Mouse (Mus musculus) ES-CJ7 (cell line): ENCODE results near the gene Akap7.

Experiments used
- DNase-seq: peaks from one replicate; pipeline ENCODE4 v3.0.0; 2011; ENCODE audit warnings: low read depth, low spot score

The Akap7 gene

GRCm38 (mm10) chr10:25297666-25298263 is 9.9 kb downstream of the Akap7 start:
- DNase-seq = no peak

- DNase-seq = peak; percentile 44
Measured at GRCm38 (mm10) chr10:25296657-25297369, 10.9 kb downstream of the Akap7 start.

DNA sequence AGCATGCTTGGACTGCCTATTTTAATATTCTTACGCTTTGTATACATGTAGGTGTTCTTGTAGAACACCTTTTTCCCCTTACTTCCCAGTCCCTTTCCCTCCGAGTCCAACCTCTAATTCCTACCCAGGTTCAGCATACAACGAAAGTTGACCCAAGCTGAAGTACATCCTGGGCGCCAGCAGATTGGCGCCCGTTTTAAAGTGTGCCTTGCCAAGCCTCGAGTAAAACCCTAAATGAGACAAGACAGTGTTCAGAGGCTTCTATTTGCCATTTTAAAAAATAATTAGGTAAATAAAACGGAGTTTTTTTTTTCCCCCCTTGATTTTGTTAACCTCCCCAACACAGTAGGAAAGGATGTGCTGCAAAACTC is 11.4 kb downstream of the Akap7 start:
- no peak for DNase-seq

DNA sequence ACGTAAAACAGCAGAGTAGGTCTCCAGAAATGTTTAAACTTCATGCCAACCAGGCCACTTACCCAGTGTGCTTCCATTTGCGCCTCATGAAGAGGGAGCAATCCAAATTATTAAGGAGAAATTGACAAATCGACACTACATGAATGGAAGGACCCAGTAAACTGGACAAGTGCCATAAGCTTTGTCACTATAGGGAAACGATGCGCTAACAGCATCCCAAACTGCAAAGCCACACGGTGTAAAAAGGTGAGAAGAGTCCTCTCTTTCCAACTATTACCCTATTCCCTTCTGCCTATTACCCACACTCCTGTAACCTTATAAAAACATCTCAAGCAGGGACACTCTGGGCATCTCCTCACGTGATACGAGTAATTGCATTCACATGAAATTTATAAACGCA is 11.8 kb downstream of the Akap7 start:
- no peak for DNase-seq

- no peak for DNase-seq
Measured at GRCm38 (mm10) chr10:25294999-25295398, 12.7 kb downstream of the Akap7 start.

GRCm38 (mm10) chr10:25293796-25294195 is 13.9 kb downstream of the Akap7 start:
- DNase-seq = no peak

DNA sequence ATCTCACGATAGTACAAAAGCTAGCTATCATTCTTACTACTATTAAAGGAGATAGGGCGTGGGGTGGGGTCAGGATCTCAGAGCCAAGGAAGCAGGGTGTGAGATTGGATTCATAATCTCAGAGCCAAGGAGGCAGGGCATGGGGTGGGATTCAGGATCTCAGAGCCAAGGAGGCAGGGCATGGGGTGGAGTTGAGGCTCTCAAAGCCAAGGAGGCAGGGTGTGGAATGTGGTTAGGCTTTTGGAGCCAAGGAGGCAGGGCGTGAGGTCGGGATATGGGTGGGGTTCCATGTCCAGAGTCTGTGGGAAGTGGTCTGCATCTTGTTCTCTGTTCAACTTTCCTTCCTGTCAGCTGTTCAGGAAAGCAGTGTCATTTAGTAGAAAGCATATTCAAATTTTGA is 16.6 kb downstream of the Akap7 start:
- peak; percentile 49 for DNase-seq

DNA sequence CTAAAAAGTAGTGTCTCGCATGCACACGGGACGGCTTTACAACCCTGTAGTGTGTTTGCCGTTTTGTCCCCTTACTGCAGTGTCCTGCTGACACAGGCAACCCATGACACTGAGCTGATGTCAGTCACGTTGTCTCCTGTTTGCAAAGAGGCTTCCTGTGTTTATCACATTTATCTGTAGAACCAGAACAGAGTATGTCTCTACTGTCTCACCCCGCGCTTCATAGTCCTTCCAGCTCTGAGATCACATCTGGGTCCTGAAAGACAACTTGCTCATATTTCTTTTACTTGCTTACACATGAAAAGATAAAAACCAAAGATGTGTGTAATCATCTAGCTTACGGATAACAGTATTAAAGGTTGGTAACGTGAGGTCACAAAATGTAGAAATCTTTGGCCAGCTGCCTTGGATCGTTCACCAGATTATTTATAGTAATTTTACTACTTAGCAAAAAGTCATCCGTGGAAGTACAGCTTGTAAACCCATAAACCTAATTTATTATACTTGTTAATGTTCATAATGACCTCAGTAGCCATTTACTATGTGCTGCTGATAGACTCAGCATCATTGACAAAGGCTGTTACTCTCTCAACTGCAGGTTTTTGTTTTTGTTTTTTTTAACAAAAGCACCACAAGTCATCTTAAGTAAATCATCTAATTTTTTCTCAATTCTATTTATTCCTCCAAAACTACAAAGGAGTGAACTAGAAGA is 22.4 kb downstream of the Akap7 start:
- DNase-seq = no peak

DNA sequence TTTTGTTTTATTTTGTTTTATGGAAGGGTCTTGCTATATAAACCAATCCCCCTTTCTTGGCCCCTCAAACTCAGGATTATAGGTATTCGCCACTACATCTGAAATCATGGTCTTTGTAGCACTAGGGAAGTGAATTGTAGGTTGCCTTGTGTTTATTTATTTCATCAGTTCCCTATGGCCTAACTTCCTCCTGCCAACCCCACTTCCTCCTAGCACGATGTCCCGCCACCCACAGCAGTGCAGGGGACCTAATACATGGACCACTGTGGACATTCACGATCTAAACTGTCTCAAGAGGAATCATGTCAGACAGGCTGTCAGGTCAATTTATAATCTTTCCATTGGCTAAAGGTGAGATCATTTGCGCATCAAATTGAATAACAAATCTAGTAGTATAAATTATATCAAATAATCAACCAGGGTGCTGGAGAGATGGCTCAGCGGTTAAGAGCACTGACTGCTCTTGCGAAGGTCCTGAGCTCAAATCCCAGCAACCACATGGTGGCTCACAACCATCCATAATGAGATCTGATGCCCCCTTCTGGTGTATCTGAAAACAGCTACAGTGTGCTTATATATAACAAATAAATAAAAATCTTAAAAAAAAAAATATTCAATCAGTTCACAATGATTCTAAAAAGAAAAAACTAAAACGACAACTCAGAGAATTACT is 23.1 kb downstream of the Akap7 start:
- no peak for DNase-seq

DNA sequence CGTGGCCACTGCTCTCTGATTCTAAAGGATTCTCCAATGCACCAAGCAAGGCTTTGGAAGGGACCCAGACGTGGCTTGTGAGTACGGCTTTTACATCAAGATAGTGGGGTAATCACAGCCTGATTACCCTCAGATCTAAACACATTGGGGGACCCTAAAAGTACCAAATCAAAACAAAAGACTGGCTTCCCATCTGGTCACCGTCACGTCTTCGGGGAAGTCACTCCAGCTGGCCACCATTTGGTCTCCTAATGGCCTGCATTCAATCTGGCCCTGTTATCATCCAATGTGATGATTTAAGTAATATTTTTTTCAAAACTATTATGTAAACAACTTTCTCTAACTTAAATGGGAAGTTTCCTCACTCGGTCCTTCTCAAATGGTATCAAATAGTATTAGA is 24.3 kb downstream of the Akap7 start:
- no peak for DNase-seq

DNA sequence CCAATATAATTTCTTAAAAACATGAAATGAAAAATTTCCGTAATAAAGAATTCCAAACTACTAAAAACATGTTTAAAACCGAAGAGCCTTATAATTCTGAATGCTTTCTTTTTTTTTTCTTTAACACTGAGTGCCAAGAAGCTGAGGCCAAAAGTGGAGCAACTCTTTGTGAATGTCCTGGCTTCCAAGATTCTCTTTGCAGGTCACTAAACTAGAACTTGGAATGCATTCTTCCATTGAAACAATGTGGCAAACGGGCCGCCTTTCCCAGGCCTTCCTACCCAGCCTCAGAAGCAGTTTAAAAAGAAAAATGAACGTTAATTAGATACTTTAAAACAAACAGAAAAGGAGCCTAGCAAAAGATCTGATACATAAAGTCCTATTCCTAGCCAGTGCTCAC is 27.5 kb downstream of the Akap7 start:
- no peak for DNase-seq

GRCm38 (mm10) chr10:25279406-25279805 is 28.3 kb downstream of the Akap7 start:
- peak; percentile 85 for DNase-seq

DNA sequence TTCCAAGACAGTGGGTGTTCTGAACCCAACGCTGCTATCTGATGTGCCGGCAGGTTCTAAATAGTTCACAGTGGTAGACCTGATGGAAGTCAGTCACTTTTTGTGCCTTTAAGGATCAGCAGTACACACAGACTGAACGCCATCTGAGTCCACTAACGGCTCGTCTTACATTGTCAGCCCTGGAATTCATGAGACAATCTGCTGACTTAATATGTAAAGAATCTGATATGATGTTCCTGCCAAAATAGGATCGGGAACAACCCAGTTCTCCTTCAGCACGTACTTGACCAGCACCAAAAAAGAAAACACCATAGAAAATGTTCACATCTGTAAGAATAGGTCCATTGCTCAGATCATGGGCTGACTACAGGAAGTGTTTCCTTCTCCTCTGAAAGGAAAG is 32.2 kb downstream of the Akap7 start:
- DNase-seq = no peak

- no peak for DNase-seq
Measured at GRCm38 (mm10) chr10:25274621-25275330, 32.9 kb downstream of the Akap7 start.

- no peak for DNase-seq
Measured at GRCm38 (mm10) chr10:25273731-25274130, 33.9 kb downstream of the Akap7 start.

DNA sequence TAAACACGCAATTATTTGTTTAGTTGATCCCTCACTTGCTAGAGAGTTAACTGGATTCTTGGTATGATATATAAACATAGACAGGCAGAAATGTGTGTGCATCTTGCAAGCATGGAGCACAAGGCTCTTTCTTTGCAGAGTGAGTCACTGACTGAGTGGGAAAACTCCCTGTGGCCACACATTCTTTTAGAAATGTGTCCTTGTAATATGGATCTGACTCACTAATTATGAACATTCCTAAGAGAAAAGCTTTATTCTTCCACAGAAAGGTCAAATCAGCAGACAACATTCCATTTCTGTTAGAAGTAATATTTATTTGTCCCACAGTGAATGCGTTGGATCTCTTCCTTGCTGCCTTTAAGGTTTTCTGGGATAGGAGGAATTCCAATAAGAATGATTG is 35.9 kb downstream of the Akap7 start:
- DNase-seq = no peak

DNA sequence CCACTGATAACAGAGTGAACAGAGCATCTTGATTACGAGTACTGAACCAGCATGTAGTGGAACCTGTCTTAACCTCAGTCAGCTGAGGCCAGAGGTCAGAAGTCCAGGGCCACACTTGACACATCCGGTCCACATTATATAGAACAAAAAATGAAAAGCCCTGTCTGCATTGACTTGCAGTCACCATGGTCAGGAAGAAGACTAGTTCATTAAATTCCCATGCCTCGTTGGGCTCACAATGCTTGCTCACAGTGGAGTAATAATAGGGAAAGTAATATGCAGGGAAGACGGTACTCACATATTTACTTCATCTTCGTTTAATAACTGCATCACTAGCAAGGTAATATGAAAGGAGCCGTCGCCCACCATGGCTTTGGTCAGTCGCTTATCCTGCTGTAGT is 36.5 kb downstream of the Akap7 start:
- no peak for DNase-seq

DNA sequence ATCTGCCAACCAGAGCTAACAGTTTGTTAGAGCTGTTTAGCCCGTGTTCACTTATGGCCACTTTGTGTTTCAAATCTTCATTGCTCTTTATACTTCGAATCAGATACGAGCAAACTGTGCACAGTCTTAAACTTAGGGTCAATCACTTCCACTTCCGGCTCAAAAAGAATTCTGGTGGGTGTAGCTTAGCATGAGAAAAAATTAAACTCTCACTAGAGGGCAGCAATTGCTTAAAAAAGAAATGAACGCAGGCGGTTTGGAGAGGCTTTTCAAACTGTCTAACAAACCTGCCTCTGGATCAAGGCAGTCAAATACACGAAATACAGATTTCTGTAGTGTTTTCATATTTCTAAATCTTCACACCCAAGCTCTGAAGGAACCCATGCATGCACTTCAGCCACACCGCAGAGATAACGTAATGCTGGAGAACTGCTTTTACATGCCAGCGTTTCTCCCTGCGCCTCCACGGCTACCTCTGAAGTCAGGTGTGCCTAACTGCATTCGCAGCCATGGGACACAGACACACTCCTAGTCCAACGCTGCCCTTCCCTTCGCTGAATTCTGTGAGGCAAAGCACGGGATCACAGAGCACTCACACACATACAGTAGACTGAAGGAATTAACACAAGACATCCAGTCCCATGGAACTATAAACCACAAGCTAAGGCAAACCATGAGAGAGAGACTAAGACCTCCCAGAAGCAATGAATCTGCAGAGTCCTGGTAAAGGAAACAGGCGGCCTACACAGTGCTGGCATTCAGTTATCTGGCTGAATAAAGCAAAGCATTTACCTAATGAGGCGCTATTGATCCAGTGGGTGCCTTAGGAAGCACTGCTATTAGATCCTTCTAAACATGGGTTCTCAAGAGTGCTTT is 39.0 kb downstream of the Akap7 start:
- peak; percentile 71 for DNase-seq

DNA sequence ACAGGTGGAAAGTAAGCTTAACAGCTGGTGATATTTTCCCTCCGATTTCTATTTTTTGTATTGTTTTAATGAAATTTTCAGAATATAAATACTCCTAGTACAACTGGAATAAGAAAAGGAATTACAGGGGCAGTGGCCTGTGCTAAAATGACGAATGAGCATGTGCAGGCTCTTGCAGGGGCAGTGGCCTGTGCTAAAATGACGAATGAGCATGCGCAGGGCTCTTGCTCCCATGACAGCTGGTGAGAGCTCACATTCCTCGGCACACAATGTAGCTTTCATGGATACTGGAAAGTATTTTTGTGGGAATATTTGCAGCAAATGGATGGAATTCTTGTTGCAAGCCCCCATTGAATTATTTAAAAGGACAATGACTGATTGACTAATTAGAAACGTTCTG is 46.5 kb downstream of the Akap7 start:
- DNase-seq = no peak

GRCm38 (mm10) chr10:25260724-25261123 is 46.9 kb downstream of the Akap7 start:
- DNase-seq = no peak

DNA sequence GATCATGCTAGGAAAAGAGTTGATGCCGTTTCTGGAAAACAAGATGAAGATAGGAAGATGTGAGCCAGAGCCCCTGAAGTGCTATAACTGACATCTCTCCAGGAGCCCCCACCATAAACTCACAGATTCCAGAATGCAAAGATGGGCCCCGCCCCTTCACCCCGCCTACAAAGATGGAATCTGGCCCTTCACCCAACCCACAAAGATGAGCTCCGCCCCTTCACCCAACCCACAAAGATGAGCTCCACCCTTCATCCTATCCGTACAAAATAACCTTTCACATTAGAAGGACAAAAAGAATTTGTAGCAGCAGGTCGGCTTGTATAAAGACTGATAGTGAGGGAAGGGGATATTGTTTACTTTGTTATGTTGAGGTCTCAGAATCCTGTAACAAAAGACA is 49.5 kb downstream of the Akap7 start:
- DNase-seq = peak; percentile 55
